Mouse (Mus musculus): ENCODE measurements around the gene H2-K1. TPM values are rescaled to one million over a fixed set of nuclear protein-coding genes. Genes with fewer than 3 reads are reported as not detected.
A peak's percentile ranks its signal among the peaks of the same experiment; 100 is the strongest.
"Not testable (repeated sequence)": the region's sequence is repeated elsewhere in the genome, so short reads cannot be mapped to it uniquely, and the experiment has no call there.

H2-K1 gene
- total and polyA plus RNA-seq, 2 experiments from 2014 or later, result 21.2 to 22.2 TPM

DNA sequence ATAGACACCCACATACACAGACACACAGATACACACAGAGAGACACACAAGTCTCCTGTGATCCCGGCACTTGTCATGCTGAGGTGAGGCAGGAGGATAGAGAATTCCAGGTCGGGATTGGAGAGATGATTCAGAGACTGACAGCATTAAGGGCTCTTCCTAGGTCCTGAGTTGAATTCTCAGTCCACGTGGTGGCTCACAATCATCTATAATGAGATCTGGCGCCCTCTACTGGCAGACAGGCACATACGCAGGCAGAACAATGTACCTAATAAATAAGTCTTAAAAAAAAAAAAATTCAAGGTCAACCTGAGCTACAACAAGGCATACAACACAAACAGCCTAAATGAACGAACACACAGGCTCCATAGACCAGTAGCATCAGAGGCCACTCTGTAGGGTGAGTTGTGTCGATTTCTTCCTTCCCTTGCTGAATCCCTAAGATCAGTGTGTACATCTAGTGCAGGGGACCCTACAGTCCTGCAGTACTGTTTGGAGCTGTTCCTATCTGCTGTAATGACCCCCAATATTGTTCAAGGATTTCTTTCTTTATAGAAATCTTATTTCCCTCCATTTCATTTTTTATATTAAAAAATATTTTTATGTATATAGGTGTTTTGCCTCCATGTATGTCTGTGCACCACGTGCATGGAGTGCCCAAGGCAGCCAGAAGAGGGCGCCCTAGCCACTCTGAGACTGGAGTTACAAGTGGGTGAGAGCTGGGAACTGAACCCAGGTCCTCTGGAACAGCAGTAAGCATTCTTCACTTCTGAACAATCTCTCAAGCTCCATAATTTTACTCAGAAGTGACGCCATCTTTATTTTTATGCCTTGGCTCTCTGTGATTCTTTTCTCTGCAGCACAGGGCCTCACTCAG lies 8.1 kb downstream of the H2-K1 start:
- H3K4me2 ChIP-seq (ENCODE audit: low read depth, low read length, poor library complexity, severe bottlenecking), result no peak overlapping the region
- no peak overlapping the region for H3K9ac ChIP-seq (replicated peaks; ENCODE audit: low read length, poor library complexity, severe bottlenecking)
- H3K4me3 ChIP-seq (ENCODE audit: low read depth, low read length), result no peak overlapping the region
- peaks cover 5% of the 10 kb centered on the region; the same call in 1 of the 2 replicates for H3K27me3 ChIP-seq (ENCODE audit: insufficient read depth, low read length)
- no peaks in the 10 kb centered on the region for H3K36me3 ChIP-seq (ENCODE audit: insufficient read depth, low read length)
- no peaks in the 10 kb centered on the region for H3K4me1 ChIP-seq (ENCODE audit: insufficient read depth, low read length)
- ATAC-seq (ENCODE audit: low FRiP score) (no peak), DNase-seq (ENCODE audit: low spot score) (peak; percentile 89)
- TF ChIP-seq CTCF (IDR thresholded peaks at IDR 0.05), result peak; percentile 88
- H3K9me3 ChIP-seq (ENCODE audit: low read length), result no peaks in the 10 kb centered on the region
- H3K27ac ChIP-seq (ENCODE audit: low read depth, low read length), result no peak overlapping the region
- 33% methylated on average over 10 of the region's 10 CpGs for WGBS

DNA sequence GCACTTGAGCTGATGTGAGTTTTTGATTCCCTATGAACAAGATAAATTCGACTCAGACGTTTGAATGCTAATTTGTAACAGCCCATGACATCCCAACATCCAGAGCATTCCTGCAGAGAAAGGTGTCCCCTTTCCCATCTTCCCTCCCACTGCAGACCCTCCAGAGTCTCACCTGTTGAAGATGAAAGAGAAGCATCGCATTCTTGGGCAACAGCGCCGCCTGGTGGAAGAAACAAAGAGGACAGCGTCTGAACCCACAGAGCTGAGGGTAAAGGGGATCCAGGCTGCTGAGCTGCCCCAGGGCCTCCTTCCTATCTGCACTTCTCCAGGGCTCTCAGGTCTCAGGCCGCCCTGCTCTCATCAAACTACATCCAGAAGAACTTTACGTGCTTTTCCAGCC lies 18.0 kb downstream of the H2-K1 start:
- not testable (repeated sequence) for H3K9ac ChIP-seq (replicated peaks; ENCODE audit: low read length, poor library complexity, severe bottlenecking); H3K4me1 ChIP-seq (ENCODE audit: insufficient read depth, low read length); H3K9me3 ChIP-seq (ENCODE audit: low read length); ATAC-seq (ENCODE audit: low FRiP score); H3K36me3 ChIP-seq (ENCODE audit: insufficient read depth, low read length)
- DNase-seq (ENCODE audit: low spot score), result peak; percentile 60
- peak; percentile 90 for TF ChIP-seq CTCF (IDR thresholded peaks at IDR 0.05)
- Histone ChIP-seq H3K4me3 (ENCODE audit: low read depth, low read length) (peak overlapping the region; percentile 46), H3K4me2 (ENCODE audit: low read depth, low read length, poor library complexity, severe bottlenecking) (peak overlapping the region; percentile 49), H3K27me3 (ENCODE audit: insufficient read depth, low read length) (peaks cover 20% of the 10 kb centered on the region), H3K27ac (ENCODE audit: low read depth, low read length) (peak overlapping the region; percentile 81; the same call in 1 of the 2 replicates)
- WGBS, result 15% methylated on average over 8 of the region's 8 CpGs

DNA sequence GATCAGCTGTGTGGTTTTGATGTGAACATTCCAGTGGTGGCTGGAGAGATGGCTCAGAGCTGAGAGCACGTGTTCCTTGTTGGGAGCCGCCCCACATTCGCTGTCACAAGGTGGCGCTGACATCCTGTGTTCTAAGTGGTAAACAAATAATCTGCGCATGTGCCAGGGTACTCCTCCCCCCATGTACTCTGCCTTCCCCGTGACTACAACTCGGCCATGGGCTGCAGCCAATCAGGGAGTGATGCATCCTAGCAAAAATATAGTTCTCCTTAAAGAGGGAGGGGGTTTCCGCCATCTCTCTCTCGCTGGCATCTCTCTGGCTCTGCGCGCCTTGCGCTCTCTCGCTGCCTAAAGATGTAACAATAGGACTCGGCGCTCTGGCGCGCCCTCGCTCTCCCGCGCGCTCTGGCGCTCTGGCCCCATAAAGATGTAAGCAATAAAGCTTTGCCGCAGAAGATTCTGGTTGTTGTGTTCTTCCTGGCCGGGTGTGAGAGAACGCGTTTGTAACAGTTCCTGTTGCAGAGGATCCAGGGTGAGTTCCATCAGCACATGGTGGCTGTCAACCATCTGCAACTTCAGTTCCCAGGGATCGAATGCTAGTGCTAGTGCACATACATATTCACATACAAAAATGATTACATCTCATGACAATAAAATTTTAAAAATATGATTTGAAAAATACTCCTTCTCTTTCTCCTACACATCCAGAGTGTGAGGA lies 18.8 kb downstream of the H2-K1 start:
- H3K27me3 ChIP-seq (ENCODE audit: insufficient read depth, low read length), result peaks cover 28% of the 10 kb centered on the region

DNA sequence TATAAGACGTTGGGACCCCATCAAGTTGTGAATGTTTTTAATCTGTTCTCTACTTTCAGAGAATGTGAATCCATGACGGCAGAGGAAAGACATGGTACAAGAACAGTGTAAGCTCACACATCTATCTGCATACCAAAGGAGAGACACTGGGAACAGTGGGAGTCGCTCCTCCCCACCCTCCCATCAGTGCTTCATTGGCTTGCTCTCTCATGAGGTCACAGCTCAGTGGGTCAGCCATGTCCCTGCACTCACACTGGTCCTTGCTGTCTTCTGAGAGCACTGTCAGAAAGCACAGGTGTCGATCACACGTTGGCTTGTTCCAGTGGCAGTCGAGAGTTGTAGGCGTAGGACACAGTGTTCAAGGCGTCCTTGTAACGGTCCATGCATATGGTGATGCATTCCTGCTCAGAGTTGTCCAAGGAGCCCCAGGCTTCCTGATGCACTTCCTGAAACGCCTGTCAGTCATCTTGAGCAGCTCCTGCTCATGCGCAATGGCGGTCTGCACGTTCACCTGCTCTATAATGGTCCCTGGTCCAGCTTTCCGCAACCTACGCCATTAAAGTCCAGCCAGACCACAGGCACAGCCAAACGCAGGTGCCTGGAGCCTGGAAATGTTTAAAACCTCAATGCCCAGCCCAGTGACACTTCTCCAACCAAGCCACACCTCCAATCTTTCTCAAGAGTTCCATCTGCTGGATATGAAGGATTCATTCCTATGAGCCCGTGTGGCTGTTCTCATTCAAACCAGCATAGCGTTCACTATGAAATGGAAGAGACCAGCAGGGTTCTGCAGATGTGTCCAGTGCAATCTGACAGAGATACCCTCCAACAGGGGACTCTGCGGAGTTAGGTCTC lies 19.7 kb downstream of the H2-K1 start:
- H3K4me2 ChIP-seq (ENCODE audit: low read depth, low read length, poor library complexity, severe bottlenecking), result peak overlapping the region; percentile 20; the same call in 1 of the 2 replicates
- TF ChIP-seq CTCF (IDR thresholded peaks at IDR 0.05), result no peak
- no peak overlapping the region for H3K9ac ChIP-seq (replicated peaks; ENCODE audit: low read length, poor library complexity, severe bottlenecking)
- DNase-seq (ENCODE audit: low spot score) (no peak), ATAC-seq (ENCODE audit: low FRiP score) (peak; percentile 28; the same call in 1 of the 2 replicates)
- 76% methylated on average over 19 of the region's 19 CpGs for WGBS
- H3K4me1 ChIP-seq (ENCODE audit: insufficient read depth, low read length), result no peaks in the 10 kb centered on the region
- H3K9me3 ChIP-seq (ENCODE audit: low read length), result no peaks in the 10 kb centered on the region
- H3K36me3 ChIP-seq (ENCODE audit: insufficient read depth, low read length), result no peaks in the 10 kb centered on the region
- H3K4me3 ChIP-seq (ENCODE audit: low read depth, low read length), result no peak overlapping the region
- peak overlapping the region; percentile 65; the same call in 1 of the 2 replicates for H3K27ac ChIP-seq (ENCODE audit: low read depth, low read length)
- H3K27me3 ChIP-seq (ENCODE audit: insufficient read depth, low read length), result peaks cover 30% of the 10 kb centered on the region

More for the DNA sequence above, 18.8 kb downstream of the H2-K1 start:
- not testable (repeated sequence) for H3K36me3 ChIP-seq (ENCODE audit: insufficient read depth, low read length); H3K9me3 ChIP-seq (ENCODE audit: low read length); H3K4me1 ChIP-seq (ENCODE audit: insufficient read depth, low read length)
- peak; percentile 81 for TF ChIP-seq CTCF (IDR thresholded peaks at IDR 0.05)
- Histone ChIP-seq H3K27ac (ENCODE audit: low read depth, low read length) (peak overlapping the region; percentile 81), H3K9ac (replicated peaks; ENCODE audit: low read length, poor library complexity, severe bottlenecking) (peak overlapping the region; percentile 55; the same call in 1 of the 2 replicates), H3K4me2 (ENCODE audit: low read depth, low read length, poor library complexity, severe bottlenecking) (peak overlapping the region; percentile 49), H3K4me3 (ENCODE audit: low read depth, low read length) (peak overlapping the region; percentile 46)
- WGBS, result 1% methylated on average over 27 of the region's 27 CpGs
- ATAC-seq (ENCODE audit: low FRiP score) (peak; percentile 94), DNase-seq (ENCODE audit: low spot score) (peak; percentile 98)

DNA sequence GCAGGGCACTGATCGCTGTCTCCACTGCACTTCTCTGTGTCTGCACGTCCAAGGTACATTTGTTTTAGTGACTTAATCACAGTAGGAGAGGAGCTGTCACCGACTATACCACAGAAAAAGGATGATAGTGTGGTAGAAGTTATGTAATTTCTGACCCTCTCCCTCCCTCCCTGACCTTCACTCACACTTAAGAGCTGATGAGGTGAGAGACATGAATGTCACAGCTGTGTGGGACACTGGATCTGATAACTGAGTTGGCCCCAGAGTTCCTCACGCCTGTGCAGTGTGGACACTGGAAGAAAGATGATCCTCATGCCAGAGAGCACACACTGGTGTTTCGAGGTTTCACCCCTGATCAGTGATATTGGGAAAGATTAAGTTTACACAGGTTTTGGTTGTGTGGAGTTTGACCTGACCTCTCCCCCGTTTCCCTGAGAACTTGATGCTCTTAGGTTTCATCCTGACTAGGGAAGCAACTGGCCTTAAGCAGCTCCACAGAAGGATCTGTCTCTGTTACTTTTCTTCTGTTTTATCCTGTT lies 20.6 kb downstream of the H2-K1 start:
- no peak overlapping the region for H3K4me2 ChIP-seq (ENCODE audit: low read depth, low read length, poor library complexity, severe bottlenecking)
- no peak overlapping the region for H3K27ac ChIP-seq (ENCODE audit: low read depth, low read length)
- TF ChIP-seq CTCF (IDR thresholded peaks at IDR 0.05), result no peak
- ATAC-seq (ENCODE audit: low FRiP score), result no peak
- H3K9me3 ChIP-seq (ENCODE audit: low read length), result no peaks in the 10 kb centered on the region
- DNase-seq (ENCODE audit: low spot score), result no peak
- H3K4me1 ChIP-seq (ENCODE audit: insufficient read depth, low read length), result no peaks in the 10 kb centered on the region
- no peaks in the 10 kb centered on the region for H3K36me3 ChIP-seq (ENCODE audit: insufficient read depth, low read length)
- no peak overlapping the region for H3K4me3 ChIP-seq (ENCODE audit: low read depth, low read length)
- 77% methylated on average over 6 of the region's 6 CpGs for WGBS
- H3K9ac ChIP-seq (replicated peaks; ENCODE audit: low read length, poor library complexity, severe bottlenecking), result no peak overlapping the region
- H3K27me3 ChIP-seq (ENCODE audit: insufficient read depth, low read length), result peaks cover 30% of the 10 kb centered on the region
